Mouse (Mus musculus) small intestine, adult 2 months (tissue): Measurements from ENCODE around the gene Foxc2. TPM values are rescaled to one million over a fixed set of nuclear protein-coding genes. Genes with fewer than 3 reads are reported as not detected.

Experiments used
- H3K27ac ChIP-seq: fragments of 200-500 bp; 2 replicates; pipeline ENCODE4 v1.5.1; 2012; ENCODE audit warnings: low read depth, low read length, control low read depth, inconsistent platforms; ENCODE audit not compliant: insufficient read depth
- H3K27me3 ChIP-seq: fragments of 200-500 bp; 2 replicates; pipeline ENCODE4 v1.6.1; 2012; ENCODE audit warnings: mild to moderate bottlenecking, moderate library complexity, low read length, inconsistent platforms; ENCODE audit not compliant: control insufficient read depth, insufficient read depth
- H3K36me3 ChIP-seq: fragments of 200-500 bp; 2 replicates; pipeline ENCODE4 v1.6.1; 2012; ENCODE audit warnings: mild to moderate bottlenecking, low read length, control low read depth, inconsistent platforms; ENCODE audit not compliant: control insufficient read depth, insufficient read depth
- H3K4me1 ChIP-seq: fragments of 200-500 bp; 2 replicates; pipeline ENCODE4 v1.6.1; 2012; ENCODE audit warnings: low read length, inconsistent platforms, mixed read lengths; ENCODE audit not compliant: control insufficient read depth, insufficient read depth, insufficient read length
- H3K4me3 ChIP-seq: fragments of 200-500 bp; 2 replicates; pipeline ENCODE4 v1.5.1; 2012; ENCODE audit warnings: low read depth, mild to moderate bottlenecking, control low read depth, inconsistent platforms, low read length, moderate library complexity
- CTCF ChIP-seq: fragments of 200-500 bp; IDR thresholded peaks from 2 replicates; pipeline ENCODE4 v1.5.1; 2012; ENCODE audit warnings: low read depth, mild to moderate bottlenecking, control low read depth, inconsistent platforms, low read length, moderate library complexity, mixed read lengths; ENCODE audit not compliant: insufficient replicate concordance, insufficient read length; ENCODE audit errors: extremely low read depth
- POLR2A ChIP-seq: fragments of 200-500 bp; IDR thresholded peaks from 2 replicates; pipeline ENCODE4 v1.6.1; 2012; ENCODE audit warnings: low read depth, mild to moderate bottlenecking, control low read depth, inconsistent platforms, low read length, moderate library complexity
- WGBS: fragments of 180-500 bp; shearing (Covaris S2); methylation state at CpG from one replicate; pipeline ENCODE4 v1.1.7; 2018; 5-methylcytosine and 5-hydroxymethylcytosine counted together
- polyA plus RNA-seq: library from polyadenylated mRNA; depleted of rRNA; stranded (reverse); fragments of >200 nt; gene quantifications from 2 replicates; pipeline ENCODE4 v1.2.3, GENCODE M21; 2012

Gene Foxc2
- polyA plus RNA-seq, 1 experiment = 0.53 TPM

DNA sequence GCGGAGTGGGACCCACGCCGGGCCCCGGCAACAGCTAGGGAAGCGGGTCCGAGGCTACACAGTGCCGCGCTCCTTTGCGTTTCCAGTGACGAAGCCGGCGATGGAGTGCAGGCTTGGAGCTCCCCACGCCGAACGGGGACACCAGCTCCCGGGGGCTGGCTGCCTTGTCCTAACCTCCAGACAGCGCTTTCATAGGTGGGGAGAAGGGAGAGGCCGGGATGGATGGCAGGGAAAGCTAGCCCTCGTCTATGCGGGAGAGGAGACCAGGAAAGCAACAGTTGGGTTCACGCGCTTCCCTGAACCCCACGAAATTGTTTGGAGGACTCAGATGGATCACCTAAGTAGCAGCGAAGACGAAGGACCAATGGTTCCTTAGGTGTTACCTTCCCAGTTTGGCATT, 835 bp upstream of the Foxc2 start:
- TF ChIP-seq POLR2A (no peak), CTCF (no peak)
- H3K36me3 ChIP-seq = no peaks in the 10 kb centered on the region
- no peak overlapping the region for H3K27ac ChIP-seq
- peaks cover 9% of the 10 kb centered on the region; the same call in 1 of the 2 replicates for H3K4me1 ChIP-seq
- peaks cover 60% of the 10 kb centered on the region for H3K27me3 ChIP-seq
- no peak overlapping the region for H3K4me3 ChIP-seq
- WGBS = 6% methylated on average over 25 of the region's 25 CpGs

DNA sequence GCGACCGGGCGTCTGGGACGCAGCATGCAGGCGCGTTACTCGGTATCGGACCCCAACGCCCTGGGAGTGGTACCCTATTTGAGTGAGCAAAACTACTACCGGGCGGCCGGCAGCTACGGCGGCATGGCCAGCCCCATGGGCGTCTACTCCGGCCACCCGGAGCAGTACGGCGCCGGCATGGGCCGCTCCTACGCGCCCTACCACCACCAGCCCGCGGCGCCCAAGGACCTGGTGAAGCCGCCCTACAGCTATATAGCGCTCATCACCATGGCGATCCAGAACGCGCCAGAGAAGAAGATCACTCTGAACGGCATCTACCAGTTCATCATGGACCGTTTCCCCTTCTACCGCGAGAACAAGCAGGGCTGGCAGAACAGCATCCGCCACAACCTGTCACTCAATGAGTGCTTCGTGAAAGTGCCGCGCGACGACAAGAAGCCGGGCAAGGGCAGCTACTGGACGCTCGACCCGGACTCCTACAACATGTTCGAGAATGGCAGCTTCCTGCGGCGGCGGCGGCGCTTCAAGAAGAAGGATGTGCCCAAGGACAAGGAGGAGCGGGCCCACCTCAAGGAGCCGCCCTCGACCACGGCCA, 717 bp downstream of the Foxc2 start:
- no peaks in the 10 kb centered on the region for H3K36me3 ChIP-seq
- H3K27ac ChIP-seq = no peak overlapping the region
- WGBS = 2% methylated on average over 55 of the region's 55 CpGs
- peak overlapping the region; percentile 63 for H3K4me3 ChIP-seq
- peaks cover 75% of the 10 kb centered on the region for H3K27me3 ChIP-seq
- H3K4me1 ChIP-seq = peaks cover 9% of the 10 kb centered on the region; the same call in 1 of the 2 replicates
- TF ChIP-seq CTCF (no peak), POLR2A (no peak)

DNA sequence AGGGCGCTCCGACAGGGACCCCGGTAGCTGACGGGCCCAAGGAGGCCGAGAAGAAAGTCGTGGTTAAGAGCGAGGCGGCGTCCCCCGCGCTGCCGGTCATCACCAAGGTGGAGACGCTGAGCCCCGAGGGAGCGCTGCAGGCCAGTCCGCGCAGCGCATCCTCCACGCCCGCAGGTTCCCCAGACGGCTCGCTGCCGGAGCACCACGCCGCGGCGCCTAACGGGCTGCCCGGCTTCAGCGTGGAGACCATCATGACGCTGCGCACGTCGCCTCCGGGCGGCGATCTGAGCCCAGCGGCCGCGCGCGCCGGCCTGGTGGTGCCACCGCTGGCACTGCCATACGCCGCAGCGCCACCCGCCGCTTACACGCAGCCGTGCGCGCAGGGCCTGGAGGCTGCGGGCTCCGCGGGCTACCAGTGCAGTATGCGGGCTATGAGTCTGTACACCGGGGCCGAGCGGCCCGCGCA, 1.2 kb downstream of the Foxc2 start:
- no peaks in the 10 kb centered on the region for H3K36me3 ChIP-seq
- H3K4me3 ChIP-seq = peak overlapping the region; percentile 63
- TF ChIP-seq CTCF (no peak), POLR2A (no peak)
- H3K27me3 ChIP-seq = peaks cover 80% of the 10 kb centered on the region
- 4% methylated on average over 62 of the region's 62 CpGs for WGBS
- H3K27ac ChIP-seq = no peak overlapping the region
- peaks cover 9% of the 10 kb centered on the region; the same call in 1 of the 2 replicates for H3K4me1 ChIP-seq

DNA sequence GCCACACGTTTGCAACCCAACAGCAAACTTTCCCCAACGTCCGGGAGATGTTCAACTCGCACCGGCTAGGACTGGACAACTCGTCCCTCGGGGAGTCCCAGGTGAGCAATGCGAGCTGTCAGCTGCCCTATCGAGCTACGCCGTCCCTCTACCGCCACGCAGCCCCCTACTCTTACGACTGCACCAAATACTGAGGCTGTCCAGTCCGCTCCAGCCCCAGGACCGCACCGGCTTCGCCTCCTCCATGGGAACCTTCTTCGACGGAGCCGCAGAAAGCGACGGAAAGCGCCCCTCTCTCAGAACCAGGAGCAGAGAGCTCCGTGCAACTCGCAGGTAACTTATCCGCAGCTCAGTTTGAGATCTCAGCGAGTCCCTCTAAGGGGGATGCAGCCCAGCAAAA, 1.9 kb downstream of the Foxc2 start:
- Histone ChIP-seq H3K4me1 (peaks cover 9% of the 10 kb centered on the region; the same call in 1 of the 2 replicates), H3K36me3 (no peaks in the 10 kb centered on the region), H3K27me3 (peaks cover 87% of the 10 kb centered on the region), H3K4me3 (no peak overlapping the region), H3K27ac (no peak overlapping the region)
- 4% methylated on average over 28 of the region's 28 CpGs for WGBS
- TF ChIP-seq CTCF (no peak), POLR2A (no peak)

DNA sequence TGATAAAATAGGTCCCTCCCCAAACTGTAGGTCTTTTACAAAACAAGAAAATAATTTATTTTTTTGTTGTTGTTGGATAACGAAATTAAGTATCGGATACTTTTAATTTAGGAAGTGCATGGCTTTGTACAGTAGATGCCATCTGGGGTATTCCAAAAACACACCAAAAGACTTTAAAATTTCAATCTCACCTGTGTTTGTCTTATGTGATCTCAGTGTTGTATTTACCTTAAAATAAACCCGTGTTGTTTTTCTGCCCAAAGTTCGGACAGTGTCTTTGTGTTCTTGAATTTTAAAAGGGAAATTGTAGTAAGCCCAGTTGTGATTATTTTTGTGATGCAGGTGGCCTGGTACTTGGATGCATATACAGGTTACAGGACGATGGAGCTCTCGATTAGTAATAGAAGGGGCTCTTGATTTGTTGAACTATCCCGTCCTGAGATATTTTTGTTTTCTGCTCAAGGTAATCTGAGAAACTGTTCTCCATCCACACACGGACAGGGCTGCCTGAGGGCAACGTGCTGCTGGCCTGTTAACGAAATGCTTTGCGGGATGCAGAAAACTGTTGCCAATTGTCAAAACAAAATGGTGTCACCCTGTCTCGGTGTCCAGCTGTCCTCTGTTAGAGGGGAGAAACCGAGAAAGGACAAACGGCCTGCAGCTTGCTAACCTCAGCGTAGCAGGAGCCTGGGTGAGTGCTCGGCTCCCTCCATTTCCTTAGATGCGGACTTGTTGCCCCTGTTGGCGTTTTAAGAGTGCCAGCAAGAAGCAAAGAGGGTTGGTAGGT, 2.9 kb downstream of the Foxc2 start:
- 12% methylated on average over 18 of the region's 18 CpGs for WGBS
- Histone ChIP-seq H3K27ac (no peak overlapping the region), H3K27me3 (peaks cover 83% of the 10 kb centered on the region), H3K4me3 (no peak overlapping the region), H3K36me3 (no peaks in the 10 kb centered on the region), H3K4me1 (peaks cover 9% of the 10 kb centered on the region; the same call in 1 of the 2 replicates)
- TF ChIP-seq CTCF (no peak), POLR2A (no peak)

DNA sequence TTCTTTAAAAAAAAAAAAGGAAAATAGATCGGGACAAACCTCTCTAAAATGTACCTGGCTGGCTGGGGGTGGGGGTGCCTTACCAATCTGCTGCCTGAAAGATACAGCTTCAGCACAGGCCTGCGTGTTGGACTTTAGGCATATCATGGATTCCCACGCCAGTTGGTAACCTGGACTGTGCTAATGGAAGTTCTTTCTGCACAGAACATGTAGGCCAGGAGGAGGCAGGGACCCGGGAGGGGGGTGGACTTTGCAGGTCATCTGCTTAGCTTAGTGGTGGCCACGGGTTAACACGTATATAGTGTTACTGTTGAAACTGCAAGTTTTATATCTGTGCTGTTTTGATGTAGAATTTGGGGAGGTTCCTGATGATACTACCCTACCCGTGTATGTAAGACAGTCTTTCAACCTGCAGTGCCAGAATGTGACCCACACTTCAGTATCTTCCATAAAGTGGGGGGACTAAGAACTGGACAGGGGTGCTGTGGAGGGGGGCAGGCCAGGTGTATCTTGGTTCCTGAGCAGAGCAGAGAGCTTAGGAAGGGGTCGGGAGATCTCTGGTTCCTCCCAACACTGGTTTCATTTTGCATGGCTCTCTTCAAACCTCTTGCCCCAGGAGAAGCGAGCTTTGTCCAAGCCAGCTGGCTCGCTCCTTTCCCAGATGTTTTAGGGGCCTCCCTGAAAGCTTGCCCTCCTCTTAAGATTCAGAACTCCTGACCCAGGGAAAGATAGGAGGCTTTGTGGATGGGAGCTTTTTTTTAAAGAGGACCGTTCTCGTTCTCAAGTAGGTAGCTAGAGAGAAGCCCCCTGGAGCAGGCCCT, 3.9 kb downstream of the Foxc2 start:
- 30% methylated on average over 12 of the region's 12 CpGs for WGBS
- H3K4me3 ChIP-seq = no peak overlapping the region

More for the DNA sequence above, 3.9 kb downstream of the Foxc2 start:
- Histone ChIP-seq H3K27ac (no peak overlapping the region), H3K36me3 (no peaks in the 10 kb centered on the region), H3K4me1 (peaks cover 9% of the 10 kb centered on the region; the same call in 1 of the 2 replicates), H3K27me3 (peaks cover 82% of the 10 kb centered on the region)
- no peak for TF ChIP-seq CTCF
- no peak for TF ChIP-seq POLR2A
